Mouse (Mus musculus): Measurements from ENCODE around the gene Pik3c2b. TPM values are rescaled to one million over a fixed set of nuclear protein-coding genes. Genes with fewer than 3 reads are reported as not detected.

Pik3c2b gene
- polyA plus RNA-seq, 1 experiment from 2014 or later = 8.1 TPM

DNA sequence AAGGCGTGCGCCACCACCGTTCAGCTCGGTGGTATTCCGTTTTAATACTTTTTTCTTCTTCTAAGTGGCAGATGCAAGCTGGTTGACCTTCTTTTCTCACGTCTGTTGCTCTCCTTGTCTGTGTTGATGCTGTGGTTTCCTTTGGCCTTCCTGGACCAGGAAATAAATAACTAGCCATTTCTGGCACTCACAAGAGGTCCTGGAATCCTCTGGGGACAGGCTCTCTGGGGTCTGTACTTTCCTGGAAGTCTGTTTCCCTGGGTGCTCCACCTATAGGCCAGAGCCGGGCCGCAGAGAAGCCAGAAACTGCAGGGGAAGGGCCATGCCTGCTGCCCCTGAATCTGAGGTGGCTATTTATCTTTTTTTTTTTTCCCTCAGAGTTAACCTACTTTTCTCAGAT, 8.9 kb downstream of the Pik3c2b start:
- no peaks in the 10 kb centered on the region for H3K36me3 ChIP-seq
- ATAC-seq (ENCODE audit: insufficient number of reproducible peaks, low FRiP score, low TSS enrichment, low read depth) = no peak
- no peaks in the 10 kb centered on the region for H3K27me3 ChIP-seq
- H3K9ac ChIP-seq = no peak overlapping the region
- WGBS = 73% methylated on average over 8 of the region's 8 CpGs
- no peak overlapping the region for H3K27ac ChIP-seq (replicated peaks)
- H3K4me3 ChIP-seq (replicated peaks) = no peak overlapping the region
- H3K4me1 ChIP-seq = peaks cover 27% of the 10 kb centered on the region
- H3K9me3 ChIP-seq (replicated peaks) = no peaks in the 10 kb centered on the region
- no peak overlapping the region for H3K4me2 ChIP-seq (replicated peaks)

- Histone ChIP-seq H3K27me3 (no peaks in the 10 kb centered on the region), H3K4me1 (peaks cover 33% of the 10 kb centered on the region), H3K36me3 (no peaks in the 10 kb centered on the region), H3K9me3 (replicated peaks) (no peaks in the 10 kb centered on the region), H3K9ac (no peak overlapping the region), H3K4me2 (replicated peaks) (no peak overlapping the region), H3K27ac (replicated peaks) (peak overlapping the region; percentile 65), H3K4me3 (replicated peaks) (no peak overlapping the region)
- ATAC-seq (ENCODE audit: insufficient number of reproducible peaks, low FRiP score, low TSS enrichment, low read depth) = no peak
- 26% methylated on average over 7 of the region's 7 CpGs for WGBS
These were observed 12.0 kb downstream of the Pik3c2b start for GRCm38 (mm10) chr1:133057345-133058034.

GRCm38 (mm10) chr1:133059592-133059991, 14.1 kb downstream of the Pik3c2b start:
- no peak overlapping the region for H3K4me3 ChIP-seq (replicated peaks)
- H3K27ac ChIP-seq (replicated peaks) = no peak overlapping the region
- WGBS = 49% methylated on average over 2 of the region's 2 CpGs

DNA sequence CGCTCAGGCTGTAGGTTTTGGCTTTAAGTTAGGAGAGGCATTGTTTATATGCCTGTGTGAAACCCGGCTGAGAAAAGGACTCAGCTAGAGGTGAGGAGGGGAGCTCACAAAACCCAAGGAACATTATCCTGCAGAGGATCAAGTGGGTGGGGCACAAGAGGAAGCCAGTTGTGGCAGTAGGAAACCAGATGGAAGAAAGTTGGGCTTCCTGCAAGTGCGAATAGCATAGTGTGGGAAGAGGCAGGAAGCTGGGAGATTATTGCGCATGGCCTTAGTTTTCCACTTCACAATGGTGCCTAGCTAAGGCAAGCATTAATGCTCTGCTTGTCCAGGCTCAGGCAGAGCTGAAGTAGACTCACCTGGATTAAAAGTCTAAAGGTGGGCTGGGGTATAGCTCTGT, 15.2 kb downstream of the Pik3c2b start:
- no peak overlapping the region for H3K4me3 ChIP-seq (replicated peaks)
- H3K27ac ChIP-seq (replicated peaks) = no peak overlapping the region
- no peaks in the 10 kb centered on the region for H3K9me3 ChIP-seq (replicated peaks)
- H3K4me2 ChIP-seq (replicated peaks) = no peak overlapping the region
- WGBS = 50% methylated on average over 4 of the region's 4 CpGs
- H3K36me3 ChIP-seq = 0 out of 2 replicates have a peak, but pooled peaks cover 4% of the 10 kb centered on the region
- no peak for ATAC-seq (ENCODE audit: insufficient number of reproducible peaks, low FRiP score, low TSS enrichment, low read depth)
- no peaks in the 10 kb centered on the region for H3K27me3 ChIP-seq
- H3K9ac ChIP-seq = no peak overlapping the region
- H3K4me1 ChIP-seq = peaks cover 32% of the 10 kb centered on the region

More at GRCm38 (mm10) chr1:133059592-133059991, 14.1 kb downstream of the Pik3c2b start:
- H3K27me3 ChIP-seq = no peaks in the 10 kb centered on the region
- peaks cover 33% of the 10 kb centered on the region for H3K4me1 ChIP-seq
- H3K4me2 ChIP-seq (replicated peaks) = no peak overlapping the region
- H3K9ac ChIP-seq = no peak overlapping the region
- 0 out of 2 replicates have a peak, but pooled peaks cover 4% of the 10 kb centered on the region for H3K36me3 ChIP-seq
- H3K9me3 ChIP-seq (replicated peaks) = no peaks in the 10 kb centered on the region
- ATAC-seq (ENCODE audit: insufficient number of reproducible peaks, low FRiP score, low TSS enrichment, low read depth) = no peak

DNA sequence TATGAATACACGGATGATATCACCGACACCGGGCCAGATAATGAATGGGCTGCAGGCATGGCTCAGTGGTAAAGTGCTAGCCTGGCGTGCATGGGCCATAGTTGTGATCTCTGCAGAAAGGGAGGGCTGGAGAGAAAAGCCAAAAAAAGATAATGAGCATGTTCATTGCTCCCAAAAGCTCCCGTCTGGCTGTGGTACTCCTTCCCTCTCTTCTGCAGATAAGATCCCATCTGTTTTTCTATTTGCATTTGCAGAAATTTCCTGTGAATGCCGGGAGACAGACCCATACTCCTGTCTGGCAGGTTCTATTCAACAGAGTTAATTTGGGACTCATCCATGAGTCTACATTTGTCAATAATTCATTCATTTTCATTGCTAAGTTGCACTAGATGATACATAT, 17.7 kb downstream of the Pik3c2b start:
- Histone ChIP-seq H3K36me3 (peaks cover 18% of the 10 kb centered on the region), H3K27me3 (no peaks in the 10 kb centered on the region), H3K4me1 (peaks cover 14% of the 10 kb centered on the region), H3K4me2 (replicated peaks) (no peak overlapping the region), H3K4me3 (replicated peaks) (no peak overlapping the region), H3K9ac (no peak overlapping the region), H3K9me3 (replicated peaks) (no peaks in the 10 kb centered on the region), H3K27ac (replicated peaks) (no peak overlapping the region)
- no peak for ATAC-seq (ENCODE audit: insufficient number of reproducible peaks, low FRiP score, low TSS enrichment, low read depth)
- WGBS = 89% methylated on average over 6 of the region's 6 CpGs

GRCm38 (mm10) chr1:133068268-133068667, 22.8 kb downstream of the Pik3c2b start:
- no peak overlapping the region for H3K9ac ChIP-seq
- H3K27ac ChIP-seq (replicated peaks) = peak overlapping the region; percentile 58; the same call in 1 of the 2 replicates
- peaks cover 45% of the 10 kb centered on the region for H3K4me1 ChIP-seq
- no peaks in the 10 kb centered on the region for H3K9me3 ChIP-seq (replicated peaks)
- WGBS = 58% methylated on average over 5 of the region's 5 CpGs
- H3K4me2 ChIP-seq (replicated peaks) = no peak overlapping the region
- 0 out of 2 replicates have a peak, but pooled peaks have one; percentile 35 for ATAC-seq (ENCODE audit: insufficient number of reproducible peaks, low FRiP score, low TSS enrichment, low read depth)
- peaks cover 18% of the 10 kb centered on the region for H3K36me3 ChIP-seq
- H3K27me3 ChIP-seq = no peaks in the 10 kb centered on the region
- no peak overlapping the region for H3K4me3 ChIP-seq (replicated peaks)

DNA sequence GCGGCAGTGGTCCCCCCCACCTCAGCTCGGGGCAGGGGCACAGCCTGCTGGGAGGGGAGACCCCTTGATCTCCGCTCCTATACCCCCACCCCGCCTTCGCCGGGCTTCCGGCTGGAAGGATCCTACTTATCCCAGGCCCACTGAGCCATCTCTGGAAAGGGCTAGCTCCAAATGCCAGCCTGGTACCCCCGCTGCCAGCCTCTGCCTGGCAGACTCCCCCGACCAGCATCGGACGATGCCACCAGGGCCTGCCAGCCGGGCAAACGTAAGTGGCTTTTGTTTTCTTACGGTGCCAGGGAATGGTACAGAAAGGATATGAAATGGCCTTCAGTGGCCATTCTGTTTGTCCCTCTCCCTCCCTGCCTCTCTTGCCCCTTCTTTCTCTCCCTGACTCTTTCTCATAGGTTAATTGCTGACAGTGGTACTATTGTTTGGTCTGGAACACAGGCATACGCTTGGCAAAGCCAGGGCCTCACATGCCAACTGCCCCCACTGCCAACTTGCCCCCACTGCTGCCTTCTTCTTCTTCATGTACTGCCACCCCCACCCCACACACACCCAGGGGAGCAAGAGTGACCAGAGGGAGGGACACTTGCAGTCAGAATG, 23.3 kb downstream of the Pik3c2b start:
- ATAC-seq (ENCODE audit: insufficient number of reproducible peaks, low FRiP score, low TSS enrichment, low read depth) = no peak
- no peak overlapping the region for H3K4me2 ChIP-seq (replicated peaks)
- H3K9me3 ChIP-seq (replicated peaks) = no peaks in the 10 kb centered on the region
- WGBS = 85% methylated on average over 15 of the region's 15 CpGs
- H3K9ac ChIP-seq = no peak overlapping the region
- H3K4me3 ChIP-seq (replicated peaks) = no peak overlapping the region
- H3K36me3 ChIP-seq = peaks cover 18% of the 10 kb centered on the region
- H3K27me3 ChIP-seq = no peaks in the 10 kb centered on the region
- peaks cover 45% of the 10 kb centered on the region for H3K4me1 ChIP-seq
- H3K27ac ChIP-seq (replicated peaks) = peak overlapping the region; percentile 69

- H3K27me3 ChIP-seq = no peaks in the 10 kb centered on the region
- H3K4me2 ChIP-seq (replicated peaks) = no peak overlapping the region
- H3K4me1 ChIP-seq = peaks cover 45% of the 10 kb centered on the region
- peaks cover 14% of the 10 kb centered on the region for H3K36me3 ChIP-seq
- no peak for ATAC-seq (ENCODE audit: insufficient number of reproducible peaks, low FRiP score, low TSS enrichment, low read depth)
- H3K9me3 ChIP-seq (replicated peaks) = no peaks in the 10 kb centered on the region
- H3K4me3 ChIP-seq (replicated peaks) = no peak overlapping the region
- H3K27ac ChIP-seq (replicated peaks) = peak overlapping the region; percentile 69
- H3K9ac ChIP-seq = no peak overlapping the region
- WGBS = 70% methylated on average over 12 of the region's 12 CpGs
These were observed 24.0 kb downstream of the Pik3c2b start for GRCm38 (mm10) chr1:133069275-133070120.

DNA sequence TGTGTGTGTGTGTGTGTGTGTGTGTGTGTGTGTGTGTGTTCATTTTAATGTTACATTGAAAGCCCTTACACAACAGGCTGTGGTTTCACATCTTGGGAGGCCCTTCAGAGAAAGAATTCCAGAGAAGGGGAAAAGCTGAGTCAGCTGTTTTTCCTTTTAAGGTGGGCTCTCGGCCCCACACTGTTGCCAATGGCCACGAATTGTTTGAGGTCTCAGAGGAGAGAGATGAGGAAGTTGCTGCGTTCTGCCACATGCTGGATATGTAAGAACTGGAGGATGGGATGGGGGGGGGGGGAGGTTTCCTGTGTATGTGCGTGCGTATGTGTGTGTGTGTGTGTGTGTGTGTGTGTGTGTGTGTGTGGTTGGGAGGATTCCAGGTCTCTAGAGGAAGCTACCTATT, 24.7 kb downstream of the Pik3c2b start:
- H3K36me3 ChIP-seq = peaks cover 14% of the 10 kb centered on the region
- 21% methylated on average over 3 of the region's 5 CpGs for WGBS
- no peaks in the 10 kb centered on the region for H3K9me3 ChIP-seq (replicated peaks)
- peaks cover 45% of the 10 kb centered on the region for H3K4me1 ChIP-seq
- H3K9ac ChIP-seq = no peak overlapping the region
- ATAC-seq (ENCODE audit: insufficient number of reproducible peaks, low FRiP score, low TSS enrichment, low read depth) = no peak; the same call in 1 of the 2 replicates
- H3K4me2 ChIP-seq (replicated peaks) = no peak overlapping the region
- H3K27me3 ChIP-seq = no peaks in the 10 kb centered on the region
- peak overlapping the region; percentile 69 for H3K27ac ChIP-seq (replicated peaks)
- H3K4me3 ChIP-seq (replicated peaks) = no peak overlapping the region

DNA sequence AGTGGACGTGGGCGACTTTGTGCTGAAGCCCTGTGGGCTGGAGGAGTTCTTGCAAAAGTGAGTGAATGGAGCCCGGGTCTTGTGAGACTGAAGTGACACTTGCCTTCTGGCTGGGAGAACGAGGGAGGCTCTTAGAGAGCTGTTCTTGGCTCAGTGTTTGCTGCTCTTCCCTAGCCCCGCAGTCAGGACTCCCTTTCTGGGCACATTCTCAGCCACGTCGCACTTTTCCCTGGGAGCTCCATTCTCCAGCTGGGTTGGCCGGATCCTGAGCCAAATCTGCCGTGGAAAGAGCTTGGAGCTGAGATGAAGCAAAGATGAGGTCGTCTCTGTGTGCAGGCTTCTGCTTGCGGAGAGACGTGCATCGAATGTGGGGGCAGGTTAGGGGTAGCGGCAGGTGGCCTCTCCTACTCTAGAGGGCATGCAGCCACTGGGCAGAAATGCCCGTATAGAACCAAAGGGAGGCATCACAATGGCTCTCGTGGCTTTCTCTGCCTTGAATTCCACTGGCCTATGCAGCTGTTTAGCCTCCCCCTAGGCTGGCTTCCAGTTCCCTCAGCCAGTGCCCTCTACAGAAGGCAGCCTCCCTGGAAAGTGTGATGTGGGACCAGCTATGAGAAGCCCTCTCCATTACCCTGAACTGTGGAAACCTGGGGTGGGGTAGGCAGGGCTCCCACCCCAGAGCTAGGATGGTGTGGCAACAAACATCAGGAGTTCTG, 26.4 kb downstream of the Pik3c2b start:
- Histone ChIP-seq H3K36me3 (peaks cover 13% of the 10 kb centered on the region), H3K4me3 (replicated peaks) (no peak overlapping the region), H3K27me3 (no peaks in the 10 kb centered on the region), H3K9ac (no peak overlapping the region), H3K4me2 (replicated peaks) (no peak overlapping the region), H3K9me3 (replicated peaks) (no peaks in the 10 kb centered on the region), H3K27ac (replicated peaks) (peak overlapping the region; percentile 65), H3K4me1 (peaks cover 48% of the 10 kb centered on the region)
- no peak for ATAC-seq (ENCODE audit: insufficient number of reproducible peaks, low FRiP score, low TSS enrichment, low read depth)
- 60% methylated on average over 16 of the region's 16 CpGs for WGBS
